Mouse (Mus musculus) layer of hippocampus, adult 9-11 months (tissue): Measurements from ENCODE around the gene Mcm2.

Source experiments
- DNase-seq: peaks from one replicate; pipeline ENCODE4 v3.0.0; 2022

Gene Mcm2

GRCm38 (mm10) chr6:88898534-88899048 lies at the start of gene Mcm2:
Gene Mcm2 (minus strand): TSS chr6:88898780.
- DNase-seq = peak; percentile 93

GRCm38 (mm10) chr6:88947771-88948170 lies 49.2 kb upstream of the Mcm2 start:
- DNase-seq = no peak

- no peak for DNase-seq
Measured at GRCm38 (mm10) chr6:88946442-88946841, 47.9 kb upstream of the Mcm2 start.

- no peak for DNase-seq
Measured at GRCm38 (mm10) chr6:88943666-88944065, 45.1 kb upstream of the Mcm2 start.

GRCm38 (mm10) chr6:88942595-88942994 lies 44.0 kb upstream of the Mcm2 start:
- DNase-seq = peak; percentile 65

GRCm38 (mm10) chr6:88941628-88942027 lies 43.0 kb upstream of the Mcm2 start:
- no peak for DNase-seq

- DNase-seq = no peak
Measured at GRCm38 (mm10) chr6:88940090-88940916, 41.7 kb upstream of the Mcm2 start.

GRCm38 (mm10) chr6:88939281-88940089 lies 40.9 kb upstream of the Mcm2 start:
- DNase-seq = peak; percentile 56

GRCm38 (mm10) chr6:88938664-88939055 lies 40.1 kb upstream of the Mcm2 start:
- no peak for DNase-seq

- DNase-seq = no peak
Measured at GRCm38 (mm10) chr6:88937971-88938663, 39.5 kb upstream of the Mcm2 start.

- no peak for DNase-seq
Measured at GRCm38 (mm10) chr6:88937214-88937549, 38.6 kb upstream of the Mcm2 start.

- no peak for DNase-seq
Measured at GRCm38 (mm10) chr6:88936342-88937213, 38.0 kb upstream of the Mcm2 start.

- DNase-seq = no peak
Measured at GRCm38 (mm10) chr6:88935735-88936276, 37.2 kb upstream of the Mcm2 start.

- DNase-seq = peak; percentile 78
Measured at GRCm38 (mm10) chr6:88934816-88935215, 36.2 kb upstream of the Mcm2 start.

GRCm38 (mm10) chr6:88934132-88934531 lies 35.6 kb upstream of the Mcm2 start:
- DNase-seq = no peak

- no peak for DNase-seq
Measured at GRCm38 (mm10) chr6:88931449-88931848, 32.9 kb upstream of the Mcm2 start.

GRCm38 (mm10) chr6:88930049-88930448 lies 31.5 kb upstream of the Mcm2 start:
- no peak for DNase-seq

GRCm38 (mm10) chr6:88929451-88929850 lies 30.9 kb upstream of the Mcm2 start:
- DNase-seq = no peak

- no peak for DNase-seq
Measured at GRCm38 (mm10) chr6:88928576-88928975, 30.0 kb upstream of the Mcm2 start.

GRCm38 (mm10) chr6:88928026-88928425 lies 29.4 kb upstream of the Mcm2 start:
- no peak for DNase-seq

GRCm38 (mm10) chr6:88927595-88927994 lies 29.0 kb upstream of the Mcm2 start:
- DNase-seq = peak; percentile 69

- DNase-seq = no peak
Measured at GRCm38 (mm10) chr6:88926870-88927269, 28.3 kb upstream of the Mcm2 start.
